Mouse (Mus musculus): ENCODE data around the gene Phlpp1.

The Phlpp1 gene

DNA sequence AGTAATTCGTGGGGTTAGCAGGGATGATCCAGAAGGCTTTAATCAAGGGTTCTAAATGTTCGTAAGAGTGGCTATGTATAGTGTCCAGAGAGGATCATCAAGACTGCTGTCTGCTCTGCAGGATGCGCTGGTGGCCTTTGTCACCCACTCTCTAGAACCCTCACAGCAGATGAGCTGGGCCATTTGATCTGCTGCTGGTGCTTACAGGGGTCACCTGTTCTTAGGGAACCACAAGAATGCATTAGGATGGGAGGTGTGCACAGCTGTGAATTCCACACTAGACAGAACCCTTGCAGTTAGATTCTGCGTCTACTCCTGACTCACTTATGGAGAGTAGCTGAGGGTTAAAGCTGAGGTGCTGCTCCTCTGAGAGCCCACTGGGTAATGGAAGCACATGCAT lies 182.4 kb downstream of the Phlpp1 start:
- Histone ChIP-seq H3K9me3 (ENCODE audit: low read length) (no peaks in the 10 kb centered on the region), H3K36me3 (ENCODE audit: insufficient read depth, low read length) (no peaks in the 10 kb centered on the region; the same call in 1 of the 2 replicates), H3K4me1 (replicated peaks; ENCODE audit: low read depth, low read length) (no peaks in the 10 kb centered on the region), H3K4me3 (replicated peaks; ENCODE audit: low read length) (no peak overlapping the region), H3K27me3 (ENCODE audit: insufficient read depth, low read length) (no peaks in the 10 kb centered on the region)
- TF ChIP-seq CTCF (conservative IDR thresholded peaks at IDR 0.05; ENCODE audit: low read length) (no peak), NANOG (IDR thresholded peaks at IDR 0.05; ENCODE audit: borderline replicate concordance, low read length) (no peak), POU5F1 (IDR thresholded peaks at IDR 0.05; ENCODE audit: borderline replicate concordance, low read length) (no peak)

DNA sequence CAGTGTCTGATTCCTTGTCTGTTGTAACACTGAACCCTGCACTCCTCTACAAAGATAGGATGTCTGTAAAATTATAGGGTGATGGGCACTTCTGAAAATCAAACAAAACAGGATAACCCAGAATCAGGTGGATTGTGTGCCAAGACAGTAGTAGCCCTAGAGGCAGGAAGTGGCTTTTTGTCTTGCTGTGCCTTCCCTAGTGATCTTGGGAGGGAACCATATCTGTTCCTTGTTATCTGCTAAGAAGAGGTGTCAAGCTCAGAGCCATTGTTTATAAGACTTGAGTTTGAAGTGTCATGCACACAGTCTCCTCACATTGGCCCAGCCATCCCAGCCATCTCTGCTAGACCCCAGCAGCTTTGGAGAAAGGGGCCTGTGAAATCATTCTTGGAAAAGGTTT lies 187.9 kb downstream of the Phlpp1 start:
- no peaks in the 10 kb centered on the region for H3K4me1 ChIP-seq (replicated peaks; ENCODE audit: low read depth, low read length)

DNA sequence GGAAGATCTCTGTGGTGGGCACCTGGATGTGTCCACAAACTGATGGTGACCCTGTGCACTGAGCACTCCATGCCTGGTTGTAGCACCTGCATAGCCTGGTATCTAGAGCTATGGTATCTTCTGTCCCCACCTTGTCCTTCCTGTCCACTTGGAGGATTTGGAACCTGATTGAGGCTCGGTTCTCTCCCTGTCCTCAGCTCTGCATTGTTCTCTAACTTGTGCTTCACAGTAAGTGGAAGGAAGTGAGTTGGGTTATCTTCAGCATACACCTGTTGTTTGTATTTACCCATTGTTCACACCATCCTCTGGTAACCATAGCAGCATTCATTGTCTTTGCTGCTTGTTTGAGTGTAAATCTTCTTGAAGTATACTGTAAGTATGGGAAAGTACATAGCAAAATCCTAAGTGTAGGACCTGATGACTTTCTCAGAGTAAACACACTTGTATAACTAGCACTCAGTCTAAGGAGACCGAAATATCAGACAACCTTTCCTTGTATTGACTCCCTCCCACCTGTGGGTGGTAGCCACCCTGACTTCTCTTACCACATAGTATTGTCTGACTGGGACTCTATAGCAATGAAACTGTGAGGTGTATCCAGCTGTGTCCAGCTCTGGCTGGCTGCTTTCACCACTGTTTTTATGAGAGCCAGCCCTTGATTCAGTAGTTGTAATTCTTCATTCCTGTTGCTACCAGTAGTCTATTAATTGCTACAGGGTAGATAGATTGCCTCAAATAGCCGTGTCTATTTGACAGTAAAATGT lies 191.5 kb downstream of the Phlpp1 start:
- TF ChIP-seq CTCF (conservative IDR thresholded peaks at IDR 0.05; ENCODE audit: low read length): no peak
- no peak for TF ChIP-seq POU5F1 (IDR thresholded peaks at IDR 0.05; ENCODE audit: borderline replicate concordance, low read length)
- no peak for TF ChIP-seq NANOG (IDR thresholded peaks at IDR 0.05; ENCODE audit: borderline replicate concordance, low read length)
- Histone ChIP-seq H3K27me3 (ENCODE audit: insufficient read depth, low read length) (no peaks in the 10 kb centered on the region), H3K9me3 (ENCODE audit: low read length) (no peaks in the 10 kb centered on the region), H3K36me3 (ENCODE audit: insufficient read depth, low read length) (no peaks in the 10 kb centered on the region), H3K4me3 (replicated peaks; ENCODE audit: low read length) (no peak overlapping the region), H3K4me1 (replicated peaks; ENCODE audit: low read depth, low read length) (no peaks in the 10 kb centered on the region)

More for the DNA sequence above, 187.9 kb downstream of the Phlpp1 start:
- TF ChIP-seq NANOG (IDR thresholded peaks at IDR 0.05; ENCODE audit: borderline replicate concordance, low read length) (no peak), CTCF (conservative IDR thresholded peaks at IDR 0.05; ENCODE audit: low read length) (no peak), POU5F1 (IDR thresholded peaks at IDR 0.05; ENCODE audit: borderline replicate concordance, low read length) (no peak)
- Histone ChIP-seq H3K9me3 (ENCODE audit: low read length) (no peaks in the 10 kb centered on the region), H3K36me3 (ENCODE audit: insufficient read depth, low read length) (no peaks in the 10 kb centered on the region), H3K27me3 (ENCODE audit: insufficient read depth, low read length) (no peaks in the 10 kb centered on the region), H3K4me3 (replicated peaks; ENCODE audit: low read length) (no peak overlapping the region)

- Histone ChIP-seq H3K4me3 (replicated peaks; ENCODE audit: low read length) (no peak overlapping the region), H3K36me3 (ENCODE audit: insufficient read depth, low read length) (no peaks in the 10 kb centered on the region), H3K27me3 (ENCODE audit: insufficient read depth, low read length) (no peaks in the 10 kb centered on the region), H3K4me1 (replicated peaks; ENCODE audit: low read depth, low read length) (no peaks in the 10 kb centered on the region), H3K9me3 (ENCODE audit: low read length) (no peaks in the 10 kb centered on the region)
- TF ChIP-seq CTCF (conservative IDR thresholded peaks at IDR 0.05; ENCODE audit: low read length) (no peak), NANOG (IDR thresholded peaks at IDR 0.05; ENCODE audit: borderline replicate concordance, low read length) (no peak), POU5F1 (IDR thresholded peaks at IDR 0.05; ENCODE audit: borderline replicate concordance, low read length) (no peak)
Observed at GRCm38 (mm10) chr1:106369330-106369729, 197.8 kb downstream of the Phlpp1 start.

- no peaks in the 10 kb centered on the region for H3K27me3 ChIP-seq (ENCODE audit: insufficient read depth, low read length)
- no peak overlapping the region for H3K4me3 ChIP-seq (replicated peaks; ENCODE audit: low read length)
- no peaks in the 10 kb centered on the region for H3K4me1 ChIP-seq (replicated peaks; ENCODE audit: low read depth, low read length)
- H3K9me3 ChIP-seq (ENCODE audit: low read length): no peaks in the 10 kb centered on the region
- TF ChIP-seq POU5F1 (IDR thresholded peaks at IDR 0.05; ENCODE audit: borderline replicate concordance, low read length) (no peak), CTCF (conservative IDR thresholded peaks at IDR 0.05; ENCODE audit: low read length) (no peak), NANOG (IDR thresholded peaks at IDR 0.05; ENCODE audit: borderline replicate concordance, low read length) (no peak)
- H3K36me3 ChIP-seq (ENCODE audit: insufficient read depth, low read length): no peaks in the 10 kb centered on the region
Observed at GRCm38 (mm10) chr1:106372446-106372845, 200.9 kb downstream of the Phlpp1 start.

GRCm38 (mm10) chr1:106373656-106374055 lies 202.1 kb downstream of the Phlpp1 start:
- TF ChIP-seq CTCF (conservative IDR thresholded peaks at IDR 0.05; ENCODE audit: low read length) (no peak), POU5F1 (IDR thresholded peaks at IDR 0.05; ENCODE audit: borderline replicate concordance, low read length) (no peak), NANOG (IDR thresholded peaks at IDR 0.05; ENCODE audit: borderline replicate concordance, low read length) (no peak)
- H3K27me3 ChIP-seq (ENCODE audit: insufficient read depth, low read length): no peaks in the 10 kb centered on the region

GRCm38 (mm10) chr1:106374274-106374673 lies 202.7 kb downstream of the Phlpp1 start:
- Histone ChIP-seq H3K9me3 (ENCODE audit: low read length) (no peaks in the 10 kb centered on the region), H3K4me1 (replicated peaks; ENCODE audit: low read depth, low read length) (no peaks in the 10 kb centered on the region), H3K27me3 (ENCODE audit: insufficient read depth, low read length) (no peaks in the 10 kb centered on the region), H3K4me3 (replicated peaks; ENCODE audit: low read length) (no peak overlapping the region), H3K36me3 (ENCODE audit: insufficient read depth, low read length) (no peaks in the 10 kb centered on the region)
- TF ChIP-seq NANOG (IDR thresholded peaks at IDR 0.05; ENCODE audit: borderline replicate concordance, low read length) (no peak), POU5F1 (IDR thresholded peaks at IDR 0.05; ENCODE audit: borderline replicate concordance, low read length) (no peak), CTCF (conservative IDR thresholded peaks at IDR 0.05; ENCODE audit: low read length) (no peak)

More at GRCm38 (mm10) chr1:106373656-106374055, 202.1 kb downstream of the Phlpp1 start:
- Histone ChIP-seq H3K4me3 (replicated peaks; ENCODE audit: low read length) (no peak overlapping the region), H3K9me3 (ENCODE audit: low read length) (no peaks in the 10 kb centered on the region), H3K36me3 (ENCODE audit: insufficient read depth, low read length) (no peaks in the 10 kb centered on the region), H3K4me1 (replicated peaks; ENCODE audit: low read depth, low read length) (no peaks in the 10 kb centered on the region)

- H3K4me3 ChIP-seq (replicated peaks; ENCODE audit: low read length): no peak overlapping the region
- no peaks in the 10 kb centered on the region for H3K27me3 ChIP-seq (ENCODE audit: insufficient read depth, low read length)
- no peaks in the 10 kb centered on the region for H3K9me3 ChIP-seq (ENCODE audit: low read length)
- no peaks in the 10 kb centered on the region for H3K36me3 ChIP-seq (ENCODE audit: insufficient read depth, low read length)
- H3K4me1 ChIP-seq (replicated peaks; ENCODE audit: low read depth, low read length): no peaks in the 10 kb centered on the region
- TF ChIP-seq POU5F1 (IDR thresholded peaks at IDR 0.05; ENCODE audit: borderline replicate concordance, low read length) (no peak), NANOG (IDR thresholded peaks at IDR 0.05; ENCODE audit: borderline replicate concordance, low read length) (no peak), CTCF (conservative IDR thresholded peaks at IDR 0.05; ENCODE audit: low read length) (no peak)
Observed at GRCm38 (mm10) chr1:106374971-106375370, 203.4 kb downstream of the Phlpp1 start.

Measured in E14TG2a.4 (cell line).